Mouse (Mus musculus) heart, embryonic 10.5 days (tissue): Measurements from ENCODE around the gene Pard6a. TPM values are rescaled to one million over a fixed set of nuclear protein-coding genes. Genes with fewer than 3 reads are reported as not detected.

Experiments used
- DNase-seq: peaks from one replicate; pipeline ENCODE4 v3.0.0-alpha.2; 2017; ENCODE audit warnings: low spot score
- H3K27ac ChIP-seq: fragments of 300-500 bp; sonication (generic); 2 replicates; pipeline ENCODE4 v1.5.1; 2016; ENCODE audit warnings: mild to moderate bottlenecking
- H3K27me3 ChIP-seq: fragments of 300-500 bp; sonication (generic); 2 replicates; pipeline ENCODE4 v1.6.1; 2016; ENCODE audit warnings: mild to moderate bottlenecking; ENCODE audit not compliant: poor library complexity, insufficient read depth, severe bottlenecking
- H3K36me3 ChIP-seq: fragments of 300-500 bp; sonication (generic); 2 replicates; pipeline ENCODE4 v1.6.1; 2016; ENCODE audit warnings: mild to moderate bottlenecking, moderate library complexity
- H3K4me1 ChIP-seq: fragments of 300-500 bp; sonication (generic); 2 replicates; pipeline ENCODE4 v1.6.1; 2016; ENCODE audit warnings: mild to moderate bottlenecking
- H3K4me3 ChIP-seq: fragments of 300-500 bp; sonication (generic); 2 replicates; pipeline ENCODE4 v1.5.1; 2016; ENCODE audit warnings: mild to moderate bottlenecking, moderate library complexity
- H3K9me3 ChIP-seq: fragments of 300-500 bp; sonication (generic); 2 replicates; pipeline ENCODE4 v1.6.1; 2016; ENCODE audit warnings: mild to moderate bottlenecking, moderate library complexity
- WGBS: fragments of 180-500 bp; shearing (Covaris S2); methylation state at CpG from one replicate; pipeline ENCODE4 v1.1.7; 2016; 5-methylcytosine and 5-hydroxymethylcytosine counted together
- polyA plus RNA-seq: library from polyadenylated mRNA; unstranded; fragments of >200 nt; fragmentation: Nextera tagmentation; extraction: Ambion mirVana; gene quantifications from 2 replicates; pipeline ENCODE4 v1.2.1, GENCODE M21; 2016

The Pard6a gene
- polyA plus RNA-seq, 1 experiment from 2014 or later = 12.8 TPM

DNA sequence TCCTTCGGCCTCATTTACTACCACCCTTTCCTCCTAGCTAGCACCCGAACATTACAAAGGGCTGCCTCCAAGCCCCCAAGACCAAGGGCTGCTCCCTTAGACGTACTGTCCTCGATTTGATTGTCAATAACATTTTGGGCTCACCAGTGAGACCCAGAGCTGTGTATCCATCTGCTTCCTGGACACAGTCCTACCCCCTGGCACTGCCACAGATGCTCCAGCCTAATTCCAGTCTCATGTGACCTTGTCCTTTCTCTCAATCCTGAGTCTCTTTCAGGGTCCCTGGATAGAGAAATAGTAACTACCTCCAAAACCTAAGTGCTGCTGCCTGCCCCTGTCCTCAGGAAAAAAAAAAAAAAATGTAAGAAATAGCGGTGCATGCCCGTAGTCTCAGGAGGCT, 4.0 kb downstream of the Pard6a start:
- Histone ChIP-seq H3K4me3 (no peak overlapping the region), H3K27me3 (no peaks in the 10 kb centered on the region), H3K27ac (no peak overlapping the region), H3K4me1 (peaks cover 39% of the 10 kb centered on the region), H3K36me3 (peaks cover 22% of the 10 kb centered on the region), H3K9me3 (no peaks in the 10 kb centered on the region)
- 86% methylated on average over 6 of the region's 6 CpGs for WGBS
- DNase-seq = no peak

DNA sequence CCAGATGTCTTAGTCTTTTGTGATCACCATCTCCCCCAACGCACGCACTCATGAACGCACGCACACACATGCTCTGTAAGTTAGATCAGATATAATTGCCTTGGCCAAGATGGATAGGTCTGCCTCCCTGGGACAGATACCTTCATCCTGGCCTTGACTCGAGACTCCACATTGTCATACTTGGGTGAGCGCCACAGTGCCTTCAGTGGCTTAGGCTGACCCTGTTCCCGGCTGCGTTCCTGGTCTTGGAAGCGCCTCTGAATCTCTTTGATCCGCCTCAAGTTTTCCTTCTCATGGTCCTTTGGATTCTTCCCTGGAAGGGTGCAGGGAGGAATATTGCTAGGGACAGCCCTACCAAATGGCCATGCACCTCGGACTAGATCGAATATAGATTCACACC, 5.5 kb downstream of the Pard6a start:
- H3K9me3 ChIP-seq = no peaks in the 10 kb centered on the region
- WGBS = 86% methylated on average over 12 of the region's 12 CpGs
- H3K27ac ChIP-seq = no peak overlapping the region
- DNase-seq = no peak
- peaks cover 34% of the 10 kb centered on the region for H3K4me1 ChIP-seq
- H3K27me3 ChIP-seq = no peaks in the 10 kb centered on the region
- H3K36me3 ChIP-seq = peaks cover 22% of the 10 kb centered on the region
- H3K4me3 ChIP-seq = peak overlapping the region; percentile 79

DNA sequence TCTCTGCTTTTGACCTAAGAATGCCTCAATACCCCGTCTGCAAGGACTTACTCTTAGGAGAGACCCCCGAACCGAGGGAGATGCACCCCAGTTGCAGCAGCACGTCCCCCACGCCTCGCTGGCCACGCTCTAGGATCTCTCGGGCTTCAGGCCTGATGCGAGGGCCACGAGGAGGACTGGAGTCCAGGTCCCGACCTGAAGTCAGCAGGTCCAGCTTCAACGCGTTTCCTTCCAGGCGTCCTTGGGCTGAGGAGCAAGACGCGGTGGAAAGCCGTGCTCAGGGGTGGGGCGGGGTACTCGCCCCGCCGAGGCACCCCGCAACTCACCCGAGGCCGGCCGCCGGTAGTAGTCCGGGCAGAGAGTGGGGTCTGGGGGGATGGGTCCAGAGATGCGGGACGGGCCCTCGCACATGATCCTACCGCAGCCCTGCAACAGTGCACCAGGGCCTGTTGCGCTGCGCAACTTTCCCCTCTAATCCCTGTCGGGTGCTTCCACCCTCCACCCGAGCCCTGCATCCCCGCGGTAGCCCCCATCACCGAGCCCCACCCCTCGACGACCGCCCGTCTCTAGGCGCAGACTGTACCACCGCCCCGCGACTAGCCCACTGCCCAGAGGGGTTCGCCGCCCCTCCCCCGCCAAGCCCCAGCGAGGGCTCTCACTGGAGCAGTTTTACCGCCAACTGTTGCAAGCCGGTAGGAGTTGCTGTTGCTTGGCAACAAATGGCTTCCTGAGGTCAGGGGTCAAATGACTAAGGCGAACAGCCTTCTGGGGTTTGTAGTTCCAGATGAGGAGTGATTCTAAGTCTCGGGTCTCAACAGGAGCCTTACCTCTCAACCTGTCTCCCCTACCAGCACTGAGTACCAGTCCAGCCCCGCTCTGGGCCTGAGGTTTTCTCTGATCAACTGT, 6.8 kb downstream of the Pard6a start, which contains the start of the genes 4933405L10Rik and Enkd1:
Gene 4933405L10Rik (plus strand): TSS at position 158 of the 906 bp plus-strand sequence.
Gene Enkd1 (minus strand): TSS at position 713 of the 906 bp plus-strand sequence.
- H3K36me3 ChIP-seq = peaks cover 19% of the 10 kb centered on the region
- H3K27me3 ChIP-seq = no peaks in the 10 kb centered on the region
- DNase-seq = peak; percentile 95
- no peaks in the 10 kb centered on the region for H3K9me3 ChIP-seq
- 1% methylated on average over 55 of the region's 55 CpGs for WGBS
- H3K4me3 ChIP-seq = peak within 1 kb of the TSS; percentile 79
- H3K27ac ChIP-seq = peak within 1 kb of the TSS; percentile 84
- peaks cover 21% of the 10 kb centered on the region for H3K4me1 ChIP-seq

DNA sequence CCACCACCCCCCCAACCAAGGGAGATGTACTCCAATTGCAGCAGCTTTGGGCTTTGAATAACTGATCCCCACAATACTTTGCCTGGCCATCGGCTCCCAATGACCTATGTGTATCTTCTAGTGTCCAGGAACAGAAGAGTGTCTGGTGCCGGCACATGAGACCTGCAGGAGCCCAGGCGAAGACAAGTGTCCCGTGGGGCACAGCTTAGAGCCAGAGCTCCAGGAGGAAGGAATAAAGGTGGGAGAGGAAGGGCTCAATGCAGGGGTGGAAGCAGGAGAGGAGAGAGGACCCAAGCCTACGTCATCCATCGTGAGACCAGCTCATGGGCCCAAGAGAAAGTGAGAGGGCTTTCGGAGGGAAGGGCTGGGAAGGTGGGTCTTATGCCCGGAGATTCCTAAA, 7.7 kb downstream of the Pard6a start:
- H3K4me3 ChIP-seq = no peak overlapping the region
- WGBS = 87% methylated on average over 8 of the region's 8 CpGs
- H3K36me3 ChIP-seq = peaks cover 10% of the 10 kb centered on the region
- H3K27ac ChIP-seq = no peak overlapping the region
- peaks cover 20% of the 10 kb centered on the region for H3K4me1 ChIP-seq
- H3K9me3 ChIP-seq = no peaks in the 10 kb centered on the region
- DNase-seq = no peak
- no peaks in the 10 kb centered on the region for H3K27me3 ChIP-seq

DNA sequence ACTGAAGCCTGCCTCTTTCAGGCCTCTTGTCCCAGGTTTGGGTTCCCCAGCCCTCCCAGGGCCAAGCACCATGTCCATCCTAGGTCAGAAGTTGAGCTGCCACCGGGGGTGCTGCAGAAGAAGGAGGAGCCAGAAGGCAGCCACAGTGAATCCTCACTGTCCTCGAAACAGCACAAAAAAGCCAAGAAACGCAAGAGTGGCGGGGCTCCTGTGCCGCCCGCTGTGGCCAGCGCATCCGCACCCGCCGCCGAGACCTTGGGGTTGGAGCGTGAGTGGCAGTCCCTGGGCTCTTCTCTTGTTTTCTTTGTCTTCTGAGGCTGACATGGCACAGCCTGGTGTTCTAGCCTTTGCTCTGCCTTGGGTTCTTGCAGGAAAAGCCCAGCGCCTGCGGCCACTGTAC, 8.4 kb downstream of the Pard6a start:
- no peaks in the 10 kb centered on the region for H3K9me3 ChIP-seq
- no peak overlapping the region for H3K4me3 ChIP-seq
- H3K27me3 ChIP-seq = no peaks in the 10 kb centered on the region
- WGBS = 74% methylated on average over 14 of the region's 14 CpGs
- no peak overlapping the region for H3K27ac ChIP-seq
- DNase-seq = no peak
- H3K36me3 ChIP-seq = peaks cover 3% of the 10 kb centered on the region
- H3K4me1 ChIP-seq = peaks cover 20% of the 10 kb centered on the region

DNA sequence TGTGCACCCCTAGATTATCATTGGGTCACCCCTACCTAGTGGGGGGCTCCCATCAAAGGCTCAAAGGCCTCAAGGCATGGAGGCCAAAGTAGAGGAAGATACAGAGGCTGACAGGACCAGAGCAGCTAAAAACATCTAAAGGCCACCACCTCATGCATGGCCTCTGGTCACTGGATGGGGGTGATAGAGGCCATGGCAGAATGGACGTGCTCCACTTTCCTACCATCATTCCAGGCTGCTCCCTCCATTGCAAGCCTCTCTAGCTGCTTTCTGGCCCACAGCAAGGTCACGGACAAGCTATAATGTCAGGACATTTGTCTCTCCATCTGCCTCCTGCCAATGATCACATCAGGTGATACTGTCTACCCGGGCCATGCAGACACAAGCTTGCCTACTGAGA, 11.3 kb downstream of the Pard6a start:
- DNase-seq = no peak
- no peak overlapping the region for H3K27ac ChIP-seq
- peaks cover 18% of the 10 kb centered on the region for H3K36me3 ChIP-seq
- H3K4me3 ChIP-seq = no peak overlapping the region
- WGBS = 78% methylated on average over 3 of the region's 3 CpGs
- peaks cover 8% of the 10 kb centered on the region for H3K4me1 ChIP-seq
- H3K27me3 ChIP-seq = no peaks in the 10 kb centered on the region
- no peaks in the 10 kb centered on the region for H3K9me3 ChIP-seq

DNA sequence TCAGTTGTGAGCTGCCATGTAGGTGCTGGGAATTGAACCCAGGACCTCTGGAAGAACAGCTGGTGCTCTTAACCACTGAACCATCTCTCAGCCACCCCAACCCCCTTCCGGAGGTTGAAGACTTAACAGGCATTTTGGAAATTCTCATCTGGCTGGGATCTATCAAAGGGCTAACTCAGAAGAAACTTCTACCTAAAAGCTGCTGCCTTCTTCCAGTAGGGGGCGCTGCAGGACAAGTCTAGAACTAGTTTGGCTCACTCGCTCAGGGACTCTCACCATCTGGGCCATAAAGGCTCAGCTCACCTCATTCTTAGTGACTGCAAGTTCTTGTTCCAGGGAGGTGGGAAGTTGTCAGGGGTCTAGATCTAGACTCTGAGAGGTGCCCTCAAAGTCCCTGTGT, 13.2 kb downstream of the Pard6a start:
- no peaks in the 10 kb centered on the region for H3K27me3 ChIP-seq
- H3K36me3 ChIP-seq = peaks cover 19% of the 10 kb centered on the region
- H3K4me3 ChIP-seq = no peak overlapping the region
- H3K4me1 ChIP-seq = no peaks in the 10 kb centered on the region
- WGBS = 6% methylated on average over 3 of the region's 3 CpGs
- peak; percentile 93 for DNase-seq
- no peaks in the 10 kb centered on the region for H3K9me3 ChIP-seq
- no peak overlapping the region for H3K27ac ChIP-seq

DNA sequence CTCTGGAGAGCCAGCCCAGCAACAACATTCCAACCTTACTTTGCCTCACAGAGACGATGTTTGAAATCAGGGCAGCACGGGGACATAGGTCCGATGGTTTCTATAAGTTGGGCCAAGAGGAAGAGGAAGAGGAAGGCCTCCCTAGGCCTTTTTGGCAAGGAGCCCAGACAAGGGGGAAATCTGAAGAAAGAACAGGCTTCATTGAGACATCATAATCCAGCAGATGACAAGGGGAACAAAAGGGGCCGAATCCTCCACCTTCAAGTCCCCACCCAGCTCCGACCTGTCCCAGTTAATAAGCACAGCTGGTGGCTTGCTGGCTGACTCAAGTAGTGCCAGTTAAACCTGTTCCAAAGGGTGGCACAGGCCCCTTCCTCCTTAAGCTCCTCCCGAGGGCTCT, 14.1 kb downstream of the Pard6a start:
- Histone ChIP-seq H3K27ac (0 out of 2 replicates have a peak overlapping the region, but pooled peaks have one; percentile 2), H3K4me1 (no peaks in the 10 kb centered on the region), H3K4me3 (no peak overlapping the region), H3K9me3 (no peaks in the 10 kb centered on the region), H3K36me3 (peaks cover 19% of the 10 kb centered on the region), H3K27me3 (no peaks in the 10 kb centered on the region)
- WGBS = 83% methylated on average over 6 of the region's 6 CpGs
- DNase-seq = no peak

DNA sequence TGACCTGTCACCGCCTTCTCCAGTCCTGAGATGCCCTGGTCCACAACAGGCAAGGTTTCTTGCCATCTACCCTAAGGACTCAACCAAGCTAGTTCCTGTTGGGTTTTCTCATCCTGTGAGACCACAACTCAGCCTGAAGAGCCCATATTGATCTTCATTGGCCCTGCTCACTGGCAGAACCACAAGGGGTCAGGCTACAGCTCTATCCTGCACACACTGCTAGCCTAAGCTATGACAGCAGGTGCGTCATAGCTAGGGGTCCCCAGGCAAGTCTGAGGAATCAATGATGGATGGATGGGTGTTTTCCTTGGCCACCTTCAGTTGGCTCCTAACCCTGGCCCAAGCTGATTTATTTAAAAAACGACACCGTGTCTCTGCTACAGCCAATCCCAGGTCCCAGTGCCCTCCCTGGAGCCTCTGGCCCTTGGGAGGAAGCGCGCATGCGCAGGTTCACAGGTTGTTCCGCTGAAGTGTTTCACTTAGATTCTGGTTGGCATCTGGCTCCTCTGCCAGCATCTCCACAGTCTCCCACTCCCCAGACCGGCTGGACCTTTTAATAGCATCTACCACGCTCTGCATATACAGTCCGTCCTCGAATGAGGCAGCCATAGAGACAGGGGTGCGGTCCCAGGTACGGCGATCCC, 15.5 kb downstream of the Pard6a start:
- Histone ChIP-seq H3K9me3 (no peaks in the 10 kb centered on the region), H3K36me3 (peaks cover 19% of the 10 kb centered on the region), H3K4me1 (no peaks in the 10 kb centered on the region), H3K27ac (no peak overlapping the region), H3K4me3 (no peak overlapping the region), H3K27me3 (no peaks in the 10 kb centered on the region)
- DNase-seq = no peak
- WGBS = 85% methylated on average over 15 of the region's 15 CpGs

DNA sequence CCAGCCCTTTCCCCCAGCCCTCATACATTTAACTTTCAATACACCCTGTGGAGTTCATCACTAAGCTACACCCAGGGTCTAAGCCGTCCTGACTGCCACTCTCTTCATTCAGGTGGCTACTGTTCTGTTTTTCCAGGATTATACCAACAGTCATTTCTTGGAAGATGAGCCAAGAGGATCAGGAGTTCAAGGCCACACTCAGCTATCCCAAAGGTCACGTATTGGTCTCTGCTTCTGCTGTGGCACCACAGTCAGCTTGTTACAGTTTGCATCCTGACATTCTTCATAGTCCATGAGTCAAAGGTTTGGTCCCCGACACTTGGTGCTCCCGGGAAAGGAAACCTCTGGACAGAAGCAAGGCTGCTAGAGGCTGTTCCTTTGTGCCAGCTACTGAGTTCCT, 18.7 kb downstream of the Pard6a start:
- DNase-seq = no peak
- Histone ChIP-seq H3K27me3 (no peaks in the 10 kb centered on the region), H3K4me3 (no peak overlapping the region), H3K27ac (no peak overlapping the region), H3K9me3 (no peaks in the 10 kb centered on the region), H3K4me1 (no peaks in the 10 kb centered on the region), H3K36me3 (peaks cover 34% of the 10 kb centered on the region)
- WGBS = 83% methylated on average over 4 of the region's 4 CpGs

DNA sequence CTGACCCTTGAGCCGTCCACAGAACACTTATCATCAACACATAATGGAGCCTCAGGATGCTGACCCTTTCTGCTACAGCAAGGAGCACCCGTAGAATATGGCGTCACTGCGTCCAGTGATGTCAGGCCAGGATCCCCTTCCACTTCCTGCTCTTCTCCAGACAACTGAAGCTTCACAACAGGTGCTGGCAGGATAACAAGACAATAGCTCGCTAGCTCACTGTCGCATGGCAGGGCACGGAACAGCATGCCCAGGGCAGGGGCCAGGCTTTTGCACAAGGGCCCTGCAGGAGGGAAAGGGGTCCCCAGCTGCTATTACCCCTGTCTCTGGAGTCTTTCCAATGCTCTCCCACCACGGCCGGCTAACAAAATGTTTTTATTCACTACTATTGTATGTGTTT, 21.9 kb downstream of the Pard6a start:
- WGBS = 87% methylated on average over 9 of the region's 9 CpGs
- peaks cover 33% of the 10 kb centered on the region for H3K36me3 ChIP-seq
- no peaks in the 10 kb centered on the region for H3K27me3 ChIP-seq
- no peak overlapping the region for H3K4me3 ChIP-seq
- DNase-seq = no peak
- H3K27ac ChIP-seq = no peak overlapping the region
- H3K9me3 ChIP-seq = no peaks in the 10 kb centered on the region
- peaks cover 4% of the 10 kb centered on the region; the same call in 1 of the 2 replicates for H3K4me1 ChIP-seq

DNA sequence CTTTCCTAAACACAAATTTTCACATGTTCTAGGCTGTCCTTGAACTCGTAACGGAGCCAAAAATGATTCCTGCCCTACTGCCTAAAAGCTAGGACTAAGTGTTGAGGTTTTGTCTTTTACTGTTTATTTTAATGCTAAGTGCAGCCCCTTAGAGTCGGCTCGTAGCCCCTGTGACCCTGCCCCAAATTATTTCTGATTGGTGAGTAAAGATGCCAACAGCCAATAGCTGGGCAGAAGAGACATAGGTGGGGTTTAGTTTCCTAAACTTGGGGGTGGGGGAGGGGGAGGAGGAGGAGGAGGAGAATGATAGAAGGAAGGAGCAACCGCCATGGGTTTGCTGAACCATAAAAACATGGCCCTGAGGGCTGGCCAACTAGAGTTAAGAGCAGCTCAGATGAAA, 24.8 kb downstream of the Pard6a start:
- H3K4me1 ChIP-seq = peaks cover 6% of the 10 kb centered on the region; the same call in 1 of the 2 replicates
- no peaks in the 10 kb centered on the region for H3K27me3 ChIP-seq
- H3K27ac ChIP-seq = no peak overlapping the region
- no peaks in the 10 kb centered on the region for H3K9me3 ChIP-seq
- H3K36me3 ChIP-seq = peaks cover 36% of the 10 kb centered on the region
- H3K4me3 ChIP-seq = no peak overlapping the region
- WGBS = 73% methylated on average over 5 of the region's 5 CpGs
- DNase-seq = no peak
